Mouse (Mus musculus) urinary bladder, postnatal 10 days (tissue): ENCODE data around the gene Vinac1.

Source experiments
- DNase-seq: peaks from one replicate; pipeline ENCODE4 v3.0.0; 2022; ENCODE audit warnings: low spot score

The Vinac1 gene

DNA sequence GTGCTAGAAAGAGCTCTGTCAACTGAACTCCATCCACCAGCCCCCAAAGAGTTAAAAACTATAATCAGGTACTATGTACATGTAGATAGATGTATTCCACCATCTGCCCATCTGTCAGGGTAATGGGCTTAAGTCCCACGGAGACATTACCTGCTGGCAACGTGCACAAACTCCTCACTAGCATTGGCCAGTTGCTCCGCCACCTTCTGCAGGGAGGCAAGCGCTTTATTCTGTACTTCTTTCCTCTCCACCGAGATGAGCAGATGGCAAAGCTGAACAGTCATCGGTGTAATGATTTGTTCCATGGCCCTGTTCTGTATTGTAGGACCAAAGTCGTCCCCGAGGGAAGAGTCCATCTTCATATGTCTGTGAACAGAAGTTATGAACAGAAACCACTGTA is at the start of gene Vinac1:
TSS of gene Vinac1 (minus strand) at position 362 of the 400 bp plus-strand sequence.
- DNase-seq = no peak

DNA sequence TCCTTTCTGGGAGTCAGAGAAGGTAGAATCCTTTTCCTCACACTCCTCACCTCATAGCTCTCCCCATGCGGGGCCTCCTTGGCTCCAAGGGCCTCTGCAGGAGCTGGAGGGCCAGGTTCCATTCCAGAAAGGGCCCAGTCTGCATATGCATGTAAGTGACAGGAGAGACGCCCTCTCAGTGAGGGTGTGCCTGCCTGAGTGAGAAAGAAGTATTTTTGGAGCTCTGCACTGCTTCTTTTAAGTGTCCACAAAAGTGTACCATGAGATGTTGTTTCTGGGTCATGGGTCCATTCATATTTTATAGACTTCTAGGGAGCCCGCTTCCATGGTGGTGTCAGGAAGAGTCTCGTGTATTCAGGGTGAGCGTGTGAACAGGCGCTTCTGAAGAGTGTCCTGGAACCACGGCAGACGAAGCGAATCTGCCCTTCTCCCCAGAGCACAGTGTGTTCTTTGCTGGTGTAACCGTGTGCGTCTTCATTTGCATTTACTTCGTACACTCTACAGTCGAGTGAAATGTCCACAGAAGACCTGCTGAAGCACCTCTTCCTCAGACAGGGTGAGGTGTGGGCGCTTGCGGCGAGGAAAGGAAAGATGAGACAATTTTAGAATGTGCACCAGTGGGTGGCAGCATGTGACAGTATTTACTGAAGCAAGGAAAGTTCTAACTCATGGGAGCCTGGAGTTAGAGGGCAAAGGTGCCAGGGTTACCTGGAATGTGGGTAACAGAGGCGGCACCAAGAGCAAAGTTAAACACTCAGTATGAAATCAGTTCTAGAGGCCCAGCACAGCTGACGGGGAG is 46.2 kb upstream of the Vinac1 start:
- DNase-seq = no peak

- DNase-seq = no peak
These were observed 44.8 kb upstream of the Vinac1 start for GRCm38 (mm10) chr2:129092810-129093209.

DNA sequence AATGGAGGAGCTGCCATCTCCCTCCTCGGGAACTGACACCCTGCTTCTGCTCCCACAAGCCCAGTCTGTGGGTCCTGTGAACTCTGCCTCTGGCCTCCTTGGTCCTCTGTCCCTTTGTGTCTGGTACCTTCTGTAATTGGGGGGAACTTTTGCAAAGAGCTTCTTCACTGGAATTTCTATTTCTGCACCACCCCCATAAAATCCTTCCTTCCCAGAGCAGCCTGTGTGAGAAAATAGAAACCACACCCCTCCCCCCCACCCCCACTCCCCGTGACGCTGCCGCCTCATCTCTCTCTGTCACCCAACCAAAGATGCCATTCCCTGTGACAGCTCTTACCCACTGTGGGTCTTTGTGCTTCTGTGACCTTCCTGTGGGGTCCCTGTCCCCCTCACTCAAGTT is 42.4 kb upstream of the Vinac1 start:
- no peak for DNase-seq

DNA sequence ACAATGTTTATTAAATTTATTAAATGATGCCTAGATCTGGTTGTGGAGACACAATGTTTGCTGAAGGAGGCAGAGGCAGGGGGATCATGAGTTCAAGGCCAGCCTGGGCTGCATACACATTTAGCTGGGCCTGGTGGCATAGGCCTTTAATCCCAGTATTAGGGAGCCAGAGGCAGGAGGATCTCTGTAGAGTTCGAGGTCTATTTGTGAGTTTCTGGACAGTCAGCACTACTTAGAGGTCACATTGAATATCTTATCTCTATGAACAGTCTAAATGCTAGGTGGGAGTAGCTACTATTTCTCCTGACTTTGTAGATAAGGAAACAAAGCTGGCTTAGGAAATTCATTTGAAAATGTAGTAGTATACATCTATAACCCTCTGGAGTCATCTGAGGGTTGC is 39.5 kb upstream of the Vinac1 start:
- DNase-seq = no peak

- DNase-seq = no peak
These were observed 37.0 kb upstream of the Vinac1 start for GRCm38 (mm10) chr2:129084959-129085358.

- DNase-seq = no peak
These were observed 35.5 kb upstream of the Vinac1 start for GRCm38 (mm10) chr2:129083514-129083913.

DNA sequence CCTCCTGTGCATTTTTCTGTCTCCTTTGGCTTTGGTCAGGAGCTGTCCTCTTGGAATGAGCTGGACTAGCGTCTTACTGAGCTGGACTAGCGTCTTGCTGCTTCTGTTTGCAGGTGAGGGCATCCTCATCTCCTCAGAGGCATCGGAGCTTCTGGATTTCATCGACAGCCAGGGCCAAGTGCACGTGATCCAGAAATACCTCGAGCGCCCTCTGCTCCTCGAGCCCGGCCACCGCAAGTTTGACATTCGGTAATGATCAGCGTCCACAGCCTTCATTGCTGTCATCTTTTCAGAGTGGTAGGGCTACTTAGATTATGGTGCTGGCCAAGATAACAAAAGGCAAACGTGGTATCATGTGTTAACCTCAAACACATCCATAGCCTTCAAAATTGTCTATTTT is 33.1 kb upstream of the Vinac1 start:
- no peak for DNase-seq

GRCm38 (mm10) chr2:129079194-129079593 is 31.2 kb upstream of the Vinac1 start:
- no peak for DNase-seq

DNA sequence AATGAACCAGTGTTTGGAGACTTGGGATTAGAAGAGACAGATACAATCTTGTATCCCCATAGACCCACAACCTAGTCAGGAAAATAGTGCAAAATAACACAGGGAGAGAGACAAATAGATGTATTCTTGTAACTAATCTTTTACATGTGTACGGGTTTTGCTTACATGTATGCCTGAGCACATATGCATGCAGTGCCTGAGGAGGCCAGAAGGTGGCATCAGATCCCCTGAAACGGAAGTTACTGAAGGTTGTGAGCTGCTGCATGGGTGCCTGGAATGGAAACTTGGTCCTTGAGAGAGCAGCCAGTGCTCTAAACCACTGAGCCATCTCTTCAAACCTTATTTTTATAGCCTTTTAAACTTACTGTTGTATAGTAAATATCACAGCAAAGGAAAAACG is 30.3 kb upstream of the Vinac1 start:
- DNase-seq = no peak

DNA sequence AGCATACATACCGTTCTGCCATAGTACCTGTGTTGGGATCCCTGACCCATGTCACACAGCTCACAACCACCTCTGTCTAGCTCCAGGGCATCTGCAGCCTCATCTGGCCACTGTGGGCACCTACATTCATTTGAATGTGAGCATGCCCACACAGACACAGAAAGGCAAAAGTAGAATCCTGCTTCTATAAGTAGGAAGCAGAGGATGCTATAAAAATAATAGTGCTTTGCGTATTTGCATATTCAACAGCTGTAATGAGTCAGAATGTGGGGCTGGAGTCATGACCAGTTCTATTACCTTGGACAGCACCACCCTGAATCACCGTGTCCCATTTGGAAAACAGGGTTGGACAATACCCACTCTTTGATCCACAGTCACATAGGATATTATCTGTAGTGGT is 22.3 kb upstream of the Vinac1 start:
- DNase-seq = no peak

DNA sequence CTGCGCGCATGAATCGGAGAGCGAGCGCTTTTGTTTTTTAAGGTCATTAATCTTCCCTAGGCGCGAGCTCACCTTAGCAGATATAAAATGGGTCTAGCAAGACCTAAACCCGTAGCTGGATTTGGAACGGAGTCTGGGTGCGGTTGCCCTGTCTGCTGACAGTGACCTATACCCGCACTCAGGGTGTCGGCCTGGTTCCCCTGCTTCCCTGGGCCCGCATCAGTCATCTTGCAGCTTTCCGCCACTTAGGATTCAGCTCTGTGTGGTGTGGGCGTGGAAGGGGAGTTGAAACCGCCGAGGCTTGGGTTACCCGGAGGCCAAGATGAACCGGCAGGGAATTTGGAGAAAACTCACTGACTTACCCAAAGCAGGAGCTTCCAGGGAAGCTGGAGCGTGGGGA is 18.4 kb upstream of the Vinac1 start:
- DNase-seq = no peak

GRCm38 (mm10) chr2:129065437-129066282 is 17.7 kb upstream of the Vinac1 start, which contains the start of gene Ttl:
Gene Ttl (plus strand): TSS chr2:129065942.
- DNase-seq = peak; percentile 19

DNA sequence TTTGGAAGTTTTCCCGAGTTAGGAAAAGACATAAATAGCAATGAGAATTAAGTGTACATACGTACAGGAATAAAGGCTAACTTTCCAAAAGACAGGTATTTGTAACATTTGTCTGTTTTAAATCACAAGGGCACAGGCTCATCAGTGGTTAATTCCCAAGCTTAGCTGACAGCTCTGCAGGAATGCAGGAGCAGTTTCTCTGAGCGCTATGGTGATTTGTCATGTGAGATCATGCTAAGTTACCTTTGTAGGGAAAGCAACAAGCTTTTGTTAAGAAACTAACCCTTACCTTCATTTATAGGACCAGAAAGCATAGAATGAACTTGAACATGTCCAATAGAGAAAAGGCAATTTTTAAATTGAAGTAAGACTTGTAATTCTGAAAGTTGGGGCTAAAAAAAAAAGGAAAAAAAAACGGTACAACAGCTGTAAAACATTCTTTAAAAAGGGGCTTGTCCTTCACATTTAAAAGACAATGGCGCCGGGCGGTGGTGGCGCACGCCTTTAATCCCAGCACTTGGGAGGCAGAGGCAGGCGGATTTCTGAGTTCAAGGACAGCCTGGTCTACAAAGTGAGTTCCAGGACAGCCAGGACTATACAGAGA is 13.6 kb upstream of the Vinac1 start:
- DNase-seq = no peak

DNA sequence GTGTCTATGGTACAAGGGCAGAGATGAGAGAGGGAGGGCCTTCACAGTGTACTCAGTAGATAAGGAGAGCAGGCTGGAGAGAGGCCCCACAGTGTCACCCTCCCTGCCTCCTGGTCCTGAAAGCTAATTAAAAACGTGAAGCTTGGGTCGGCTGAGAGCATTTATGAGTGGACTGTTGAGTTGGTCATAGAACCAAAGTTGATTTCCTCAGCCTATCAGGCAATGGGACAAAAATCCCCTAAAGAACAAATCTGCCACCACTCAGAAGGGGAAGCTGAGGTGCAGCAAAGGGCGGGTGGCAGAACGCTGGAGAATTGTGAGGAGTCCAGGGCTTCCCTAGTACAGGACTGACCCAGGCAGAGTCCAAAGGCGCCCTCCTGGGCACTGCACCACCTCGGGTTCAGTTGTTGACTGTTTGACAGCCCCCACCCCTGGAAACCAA is 10.0 kb upstream of the Vinac1 start:
- DNase-seq = no peak

DNA sequence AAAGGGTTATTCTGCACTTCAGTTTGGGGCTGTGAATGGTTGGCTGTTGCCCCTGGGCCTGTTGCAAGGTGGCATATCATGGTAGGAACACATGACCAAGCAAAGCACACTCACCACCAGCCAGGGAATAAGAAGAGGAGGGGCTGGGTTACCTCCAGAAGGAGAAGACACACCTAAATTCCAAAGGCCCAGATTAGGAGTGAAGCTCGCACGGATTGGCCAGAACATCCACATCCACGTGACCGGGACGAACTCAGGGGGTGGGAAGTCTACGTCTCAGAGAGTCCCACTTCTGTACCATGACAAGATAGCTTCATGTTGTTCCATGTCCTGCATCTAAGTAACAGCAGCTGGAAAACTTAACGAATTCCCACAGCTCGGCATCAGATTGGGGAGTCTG is 9.3 kb upstream of the Vinac1 start:
- no peak for DNase-seq

GRCm38 (mm10) chr2:129056597-129056996 is 8.6 kb upstream of the Vinac1 start:
- DNase-seq = no peak

GRCm38 (mm10) chr2:129055741-129056140 is 7.8 kb upstream of the Vinac1 start:
- no peak for DNase-seq

DNA sequence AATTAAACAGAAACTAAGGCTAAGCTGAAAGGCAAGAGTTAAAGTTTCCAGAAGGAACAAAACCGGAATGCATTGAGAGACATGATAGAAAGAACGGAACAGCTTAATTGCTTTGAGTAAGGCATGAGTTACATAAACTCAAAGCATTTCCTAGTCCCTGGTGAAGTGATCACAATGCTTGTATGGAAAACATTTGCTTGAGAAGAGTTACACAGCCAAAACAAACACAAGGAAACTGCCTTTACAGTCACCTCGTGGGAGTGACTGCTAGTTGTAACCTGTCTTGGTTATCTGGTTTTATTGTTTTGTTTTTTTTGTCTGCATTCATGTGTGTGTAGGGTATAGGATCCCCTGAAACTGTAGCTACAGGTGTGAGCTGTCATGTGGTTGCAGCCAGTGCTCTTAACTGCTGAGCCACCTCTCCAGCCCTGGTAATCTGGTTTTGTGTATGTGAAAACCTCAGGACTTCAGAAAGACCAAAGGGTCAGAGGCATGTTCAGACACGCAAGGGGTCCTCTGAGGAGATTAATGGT is 4.5 kb upstream of the Vinac1 start:
- no peak for DNase-seq

DNA sequence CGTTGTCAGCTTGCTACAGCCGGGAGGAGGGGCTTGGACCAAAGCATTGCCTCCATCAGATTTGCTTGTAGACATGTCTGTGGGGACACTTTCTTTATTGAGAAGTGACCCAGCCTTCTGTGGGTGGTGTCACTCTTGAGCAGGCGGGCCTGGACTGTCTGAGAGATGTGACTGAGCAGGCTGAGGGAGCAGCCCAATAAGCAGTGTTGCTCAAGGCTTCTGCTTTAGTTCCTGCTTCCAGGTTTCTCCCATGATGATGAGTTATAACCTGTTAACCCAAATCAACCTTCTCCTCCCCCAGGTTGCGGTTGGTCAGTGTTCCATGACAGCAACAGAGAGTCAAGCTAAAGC is 1.2 kb downstream of the Vinac1 start:
- DNase-seq = no peak

DNA sequence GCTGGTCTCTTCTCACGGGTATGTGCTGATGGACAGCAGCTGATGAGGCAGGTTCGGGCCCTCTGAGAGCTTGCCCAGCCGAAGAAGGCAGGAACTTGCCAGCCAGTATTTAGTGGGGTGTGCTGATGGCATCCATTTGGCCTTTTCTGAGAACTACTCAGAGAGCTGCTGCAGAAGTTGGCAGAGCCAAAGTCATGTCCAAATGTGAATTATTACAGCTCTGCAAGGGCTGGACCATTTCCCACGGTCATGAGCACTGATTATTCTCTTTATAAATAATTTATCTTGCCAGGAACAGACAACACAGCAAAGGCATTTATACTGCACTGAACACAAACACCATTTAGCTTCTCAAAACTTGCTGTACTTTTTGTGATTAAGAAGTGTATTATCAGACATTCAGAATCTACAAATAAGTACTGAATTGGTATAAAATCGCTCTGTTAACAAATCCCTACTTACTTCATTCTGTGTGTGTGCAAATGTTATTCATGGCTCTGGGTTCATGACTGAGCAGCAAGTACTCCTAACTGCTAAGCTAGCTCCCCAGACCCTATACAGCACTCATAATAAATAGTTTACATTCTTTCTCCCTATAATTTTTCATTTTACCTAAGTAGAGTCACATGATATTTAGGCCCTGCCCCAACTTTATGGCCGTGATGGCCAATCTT is 1.7 kb downstream of the Vinac1 start:
- no peak for DNase-seq

- DNase-seq = no peak
These were observed 7.4 kb downstream of the Vinac1 start for GRCm38 (mm10) chr2:129040567-129040966.
